Mouse (Mus musculus) kidney, embryonic 15.5 days (tissue): ENCODE measurements around the gene Braf. TPM values are rescaled to one million over a fixed set of nuclear protein-coding genes. Genes with fewer than 3 reads are reported as not detected.
"Not testable (repeated sequence)": the region's sequence is repeated elsewhere in the genome, so short reads cannot be mapped to it uniquely, and the experiment has no call there.

ENCODE experiments used
- ATAC-seq: fragments of 200-750 bp; cut with Nextera tagmentation; replicated peaks from 2 replicates; pipeline ENCODE4 v1.8.0; 2017; ENCODE audit warnings: moderate TSS enrichment; ENCODE audit not compliant: low FRiP score
- H3K27ac ChIP-seq: fragments of 300-500 bp; sonication (generic); 2 replicates; pipeline ENCODE4 v1.5.1; 2015; ENCODE audit warnings: mild to moderate bottlenecking, inconsistent platforms
- H3K27me3 ChIP-seq: fragments of 300-500 bp; sonication (generic); 2 replicates; pipeline ENCODE4 v1.6.1; 2015; ENCODE audit warnings: inconsistent platforms
- H3K36me3 ChIP-seq: fragments of 300-500 bp; sonication (generic); 2 replicates; pipeline ENCODE4 v1.6.1; 2015; ENCODE audit warnings: inconsistent platforms
- H3K4me1 ChIP-seq: fragments of 300-500 bp; sonication (generic); 2 replicates; pipeline ENCODE4 v1.6.1; 2015; ENCODE audit warnings: inconsistent platforms
- H3K4me2 ChIP-seq: fragments of 300-500 bp; sonication (generic); 2 replicates; pipeline ENCODE4 v1.6.1; 2015; ENCODE audit warnings: moderate library complexity, mild to moderate bottlenecking, inconsistent platforms
- H3K4me3 ChIP-seq: fragments of 300-500 bp; sonication (generic); replicated peaks from 2 replicates; pipeline ENCODE4 v1.5.1; 2015; ENCODE audit warnings: mild to moderate bottlenecking, inconsistent platforms
- H3K9ac ChIP-seq: fragments of 300-500 bp; sonication (generic); 2 replicates; pipeline ENCODE4 v1.6.1; 2015; ENCODE audit warnings: mild to moderate bottlenecking, inconsistent platforms
- H3K9me3 ChIP-seq: fragments of 300-500 bp; sonication (generic); replicated peaks from 2 replicates; pipeline ENCODE4 v1.6.1; 2016; ENCODE audit warnings: inconsistent platforms
- WGBS: fragments of 180-500 bp; shearing (Covaris S2); methylation state at CpG from one replicate; pipeline ENCODE4 v1.1.7; 2015; ENCODE audit warnings: mixed read lengths; 5-methylcytosine and 5-hydroxymethylcytosine counted together
- polyA plus RNA-seq: library from polyadenylated mRNA; unstranded; fragments of >200 nt; fragmentation: Nextera tagmentation; extraction: Ambion mirVana; gene quantifications from 2 replicates; pipeline ENCODE4 v1.2.1, GENCODE M21; 2015

Gene Braf
- 16.3 and 17.3 TPM in 2 replicates for polyA plus RNA-seq

DNA sequence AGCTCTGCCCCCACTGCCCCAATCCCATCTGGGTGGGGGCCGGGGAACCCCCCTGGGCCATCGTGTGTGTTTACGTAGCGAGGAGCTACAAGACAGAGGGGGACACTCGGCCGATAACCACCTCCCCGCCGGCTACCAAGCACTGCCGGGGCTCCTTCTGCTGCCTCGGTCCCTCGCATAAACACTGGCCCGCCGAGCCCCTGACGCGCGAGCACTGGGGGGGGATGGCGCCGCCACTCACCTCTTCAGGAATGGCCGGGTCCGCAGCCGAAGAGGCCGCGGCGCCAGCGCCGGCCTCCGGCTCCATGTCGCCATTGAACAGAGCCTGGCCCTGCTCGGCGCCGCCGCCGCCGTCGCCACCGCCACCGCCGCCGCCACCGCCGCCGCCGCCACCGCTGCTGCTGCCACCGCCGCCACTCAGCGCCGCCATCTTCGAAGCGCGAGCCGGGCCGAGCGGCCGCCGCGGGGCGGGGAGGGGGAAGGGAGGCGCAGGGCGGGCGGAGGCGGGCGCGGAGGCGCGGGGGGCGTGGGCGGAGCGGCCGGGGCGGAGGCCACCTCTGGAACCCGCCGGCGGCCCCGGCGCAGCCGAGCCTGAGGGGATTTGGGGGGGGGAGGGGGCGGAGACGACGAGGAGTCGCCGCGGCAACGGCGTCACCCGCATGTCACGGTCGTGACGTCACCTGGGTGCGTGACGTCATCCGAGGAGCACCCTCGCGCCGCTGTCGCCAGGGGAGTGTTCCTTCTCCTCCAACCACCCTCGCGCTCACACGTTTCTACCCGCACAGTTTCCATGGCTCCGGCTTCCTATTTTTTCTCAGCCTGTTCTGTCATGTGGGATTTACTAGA lies at the start of gene Braf:
Gene Braf, minus strand, starts transcription at position 598 of the 846 bp plus-strand sequence.
- ATAC-seq = peak; percentile 94
- under 1% methylated on average over 58 of the region's 101 CpGs for WGBS
- peak within 1 kb of the TSS; percentile 94 for H3K27ac ChIP-seq

DNA sequence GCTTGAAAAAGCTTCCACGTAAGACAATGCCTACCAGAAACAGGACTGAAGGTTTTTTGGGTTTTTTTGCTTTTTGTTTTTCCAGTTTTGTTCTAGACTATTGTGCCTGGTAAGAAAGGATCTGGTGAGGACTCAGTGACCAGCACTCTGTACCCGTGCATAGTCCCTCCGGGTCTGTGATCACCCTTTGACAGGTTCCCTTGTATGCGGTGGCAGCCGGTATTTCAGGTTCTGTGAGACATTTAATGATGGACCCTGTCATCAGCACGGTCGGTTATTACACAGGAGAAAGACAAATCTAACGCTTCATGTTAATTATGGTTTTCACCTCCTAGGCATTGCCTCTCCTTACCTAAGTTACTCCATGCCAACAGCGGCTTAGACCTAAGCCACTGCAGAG lies 49.8 kb upstream of the Braf start:
- no peak overlapping the region for H3K4me3 ChIP-seq
- H3K9me3 ChIP-seq = no peaks in the 10 kb centered on the region
- 84% methylated on average over 9 of the region's 9 CpGs for WGBS
- no peak for ATAC-seq
- no peaks in the 10 kb centered on the region for H3K27me3 ChIP-seq
- no peak overlapping the region for H3K9ac ChIP-seq
- H3K27ac ChIP-seq = no peak overlapping the region
- H3K36me3 ChIP-seq = no peaks in the 10 kb centered on the region
- no peak overlapping the region for H3K4me2 ChIP-seq
- H3K4me1 ChIP-seq = 0 out of 2 replicates have a peak, but pooled peaks cover 3% of the 10 kb centered on the region

More for the DNA sequence above, at the start of gene Braf:
- H3K4me3 ChIP-seq = peak within 1 kb of the TSS; percentile 79
- no peaks in the 10 kb centered on the region for H3K36me3 ChIP-seq
- peaks cover 28% of the 10 kb centered on the region for H3K4me1 ChIP-seq
- peak within 1 kb of the TSS; percentile 81 for H3K9ac ChIP-seq
- peak within 1 kb of the TSS; percentile 71 for H3K4me2 ChIP-seq
- no peaks in the 10 kb centered on the region for H3K9me3 ChIP-seq
- no peaks in the 10 kb centered on the region for H3K27me3 ChIP-seq

DNA sequence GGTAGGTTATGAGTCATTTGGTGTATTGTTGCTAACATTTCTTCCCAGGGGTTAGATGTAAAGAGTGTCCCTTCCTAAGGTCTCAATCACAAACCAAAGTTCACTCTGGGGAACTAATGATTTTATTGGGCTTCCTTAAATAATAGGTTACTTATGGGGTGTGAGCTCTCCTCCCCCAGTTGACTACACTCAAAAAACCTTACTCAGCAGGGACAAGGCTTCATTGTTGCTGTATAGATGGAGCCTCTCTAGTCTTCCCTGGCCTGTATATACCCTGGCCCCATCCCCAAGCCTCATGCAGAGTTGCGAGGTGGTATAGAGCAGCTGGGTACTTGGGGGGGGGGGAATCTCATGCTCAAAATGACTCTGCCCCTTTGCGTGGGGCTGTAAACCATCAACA lies 32.0 kb upstream of the Braf start:
- Histone ChIP-seq H3K9ac (no peak overlapping the region), H3K36me3 (no peaks in the 10 kb centered on the region), H3K4me3 (no peak overlapping the region), H3K4me2 (no peak overlapping the region), H3K27ac (no peak overlapping the region), H3K4me1 (no peaks in the 10 kb centered on the region), H3K9me3 (no peaks in the 10 kb centered on the region), H3K27me3 (no peaks in the 10 kb centered on the region)
- 87% methylated on average over 2 of the region's 2 CpGs for WGBS
- no peak for ATAC-seq

DNA sequence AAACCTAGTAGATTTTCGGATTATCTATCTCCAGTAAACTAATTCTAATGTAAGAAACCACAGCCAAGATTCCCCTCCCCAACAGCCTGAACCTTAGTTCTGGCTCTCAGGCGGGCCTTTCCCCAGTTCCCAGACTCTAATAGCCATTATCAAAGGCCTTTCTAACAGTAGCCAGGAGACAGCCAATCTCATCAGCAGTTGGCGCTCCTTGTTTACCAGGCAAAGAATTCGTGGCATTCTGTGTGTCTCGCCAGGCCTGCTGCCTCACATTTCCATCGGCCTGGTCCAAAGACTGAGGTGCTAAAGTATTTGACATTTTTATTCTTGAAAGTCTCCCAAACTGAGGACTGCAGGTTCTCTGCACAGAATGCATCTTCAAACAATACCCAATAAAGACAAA lies 24.6 kb upstream of the Braf start:
- Histone ChIP-seq H3K9me3 (no peaks in the 10 kb centered on the region), H3K4me1 (no peaks in the 10 kb centered on the region), H3K27ac (no peak overlapping the region), H3K9ac (no peak overlapping the region), H3K4me3 (no peak overlapping the region), H3K36me3 (no peaks in the 10 kb centered on the region), H3K4me2 (no peak overlapping the region), H3K27me3 (no peaks in the 10 kb centered on the region)
- ATAC-seq = no peak
- 32% methylated on average over 6 of the region's 6 CpGs for WGBS

DNA sequence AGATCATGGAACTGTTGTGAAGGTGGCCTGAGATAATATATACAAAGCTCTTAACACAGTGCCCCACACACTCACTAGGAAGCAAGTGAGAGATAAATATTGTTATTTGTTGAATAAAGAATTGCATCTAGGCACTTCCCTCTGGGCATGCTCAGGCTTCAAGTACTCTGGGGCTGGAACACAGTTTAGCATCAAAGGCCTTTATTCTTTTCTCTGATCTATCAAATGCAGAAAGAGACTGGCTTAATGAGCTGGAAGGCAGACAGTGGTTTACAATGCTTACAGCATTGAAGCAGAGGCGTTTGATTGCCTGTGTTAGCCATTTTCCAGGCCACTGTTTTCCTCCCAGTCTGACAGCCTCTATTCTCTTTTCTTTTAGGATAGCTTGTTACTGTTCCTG lies 21.8 kb upstream of the Braf start:
- 24% methylated on average over 1 of the region's 1 CpGs for WGBS
- H3K27ac ChIP-seq = no peak overlapping the region
- no peak overlapping the region for H3K9ac ChIP-seq
- no peak overlapping the region for H3K4me2 ChIP-seq
- no peaks in the 10 kb centered on the region for H3K9me3 ChIP-seq
- no peaks in the 10 kb centered on the region for H3K4me1 ChIP-seq
- ATAC-seq = no peak
- H3K36me3 ChIP-seq = no peaks in the 10 kb centered on the region
- no peak overlapping the region for H3K4me3 ChIP-seq
- H3K27me3 ChIP-seq = no peaks in the 10 kb centered on the region

DNA sequence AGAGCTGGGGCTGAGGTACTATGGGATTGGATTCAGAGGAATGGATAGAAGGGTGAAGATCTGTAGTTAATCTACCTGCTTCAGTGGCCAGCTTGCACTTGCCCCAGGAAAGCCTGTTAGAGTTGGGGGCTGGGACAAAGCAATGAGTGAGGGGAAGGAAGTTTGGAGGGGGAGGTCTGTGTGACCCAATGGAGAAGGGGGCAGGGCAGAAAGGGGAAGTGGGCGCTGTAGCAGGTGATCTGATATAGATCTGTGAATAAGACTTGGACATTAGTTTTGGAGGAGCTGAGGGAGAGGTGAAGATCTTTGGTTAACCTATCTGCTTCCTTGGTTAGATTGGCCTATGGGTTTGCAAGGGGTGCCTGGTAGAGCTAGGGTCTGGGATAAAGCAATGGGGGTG lies 20.2 kb upstream of the Braf start:
- no peak for ATAC-seq
- H3K9ac ChIP-seq = no peak overlapping the region
- H3K9me3 ChIP-seq = no peaks in the 10 kb centered on the region
- H3K36me3 ChIP-seq = no peaks in the 10 kb centered on the region
- H3K27me3 ChIP-seq = no peaks in the 10 kb centered on the region
- no peak overlapping the region for H3K4me2 ChIP-seq
- no peak overlapping the region for H3K27ac ChIP-seq
- 89% methylated on average over 1 of the region's 1 CpGs for WGBS
- H3K4me1 ChIP-seq = no peaks in the 10 kb centered on the region
- H3K4me3 ChIP-seq = no peak overlapping the region

DNA sequence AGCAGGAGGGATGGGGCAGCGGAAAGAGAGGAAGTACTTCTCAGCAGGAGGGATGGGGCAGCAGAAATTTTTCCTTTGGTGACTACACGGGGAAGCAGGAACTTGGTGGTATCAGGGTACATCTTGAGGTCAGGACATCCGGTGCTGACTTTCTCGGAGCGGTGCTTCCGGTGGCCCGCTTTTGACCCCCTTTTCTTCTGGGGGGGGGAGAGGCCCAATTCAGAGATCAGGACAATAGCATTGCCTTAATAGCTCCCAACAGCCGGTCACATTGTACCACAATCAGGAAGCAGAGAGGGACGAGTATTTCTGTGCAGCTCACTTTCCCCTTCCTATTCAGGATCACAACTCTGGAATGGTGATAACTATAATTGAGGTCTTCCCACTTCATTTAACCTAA lies 14.4 kb upstream of the Braf start:
- 91% methylated on average over 9 of the region's 9 CpGs for WGBS
- not testable (repeated sequence) for H3K27ac ChIP-seq, ATAC-seq, H3K9me3 ChIP-seq, H3K4me2 ChIP-seq, H3K36me3 ChIP-seq, H3K9ac ChIP-seq, H3K4me3 ChIP-seq, H3K27me3 ChIP-seq, H3K4me1 ChIP-seq

DNA sequence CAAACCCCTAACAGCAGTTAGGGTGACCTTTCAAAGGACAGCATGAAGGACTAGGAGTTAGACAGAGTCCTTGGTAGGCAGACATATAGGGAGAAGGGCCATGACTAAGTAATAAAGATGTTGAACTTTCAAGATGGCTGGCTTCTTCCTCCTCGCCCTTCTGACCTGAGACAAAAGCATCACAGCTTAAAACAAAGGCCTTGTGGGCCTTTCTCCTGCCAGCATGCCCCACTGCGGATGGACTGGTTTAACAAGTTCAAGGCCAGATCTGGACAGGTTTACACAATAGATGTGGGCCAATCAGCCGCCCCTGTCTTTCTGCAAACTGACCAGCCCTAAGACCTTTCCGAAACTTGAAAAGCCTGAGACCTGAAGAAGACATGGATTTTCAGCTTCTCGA lies 2.8 kb upstream of the Braf start:
- H3K4me1 ChIP-seq = peaks cover 12% of the 10 kb centered on the region
- 85% methylated on average over 5 of the region's 5 CpGs for WGBS
- H3K9ac ChIP-seq = no peak overlapping the region
- no peaks in the 10 kb centered on the region for H3K9me3 ChIP-seq
- H3K27me3 ChIP-seq = no peaks in the 10 kb centered on the region
- ATAC-seq = no peak
- no peak overlapping the region for H3K4me2 ChIP-seq
- H3K36me3 ChIP-seq = no peaks in the 10 kb centered on the region
- no peak overlapping the region for H3K27ac ChIP-seq
- no peak overlapping the region for H3K4me3 ChIP-seq

DNA sequence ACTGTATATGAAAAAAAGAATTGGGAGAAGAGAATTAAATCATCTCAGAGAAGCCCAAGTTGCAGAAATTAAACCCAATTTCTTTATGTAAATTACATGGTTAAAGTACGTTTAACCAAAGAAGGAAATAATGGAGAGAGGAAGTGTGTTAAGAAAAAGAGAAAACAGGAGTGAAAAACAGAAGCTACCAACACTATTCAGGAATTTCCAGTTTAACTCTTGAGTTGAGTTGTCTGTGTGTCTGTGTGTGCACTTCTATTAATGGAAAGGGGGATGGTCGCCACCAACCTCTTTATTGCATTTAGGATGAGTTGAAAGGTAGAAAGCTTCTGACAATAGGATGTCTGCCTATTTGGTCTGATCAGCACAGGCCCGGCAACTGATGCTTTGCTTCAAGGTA lies 886 bp upstream of the Braf start:
- Histone ChIP-seq H3K27me3 (no peaks in the 10 kb centered on the region), H3K9me3 (no peaks in the 10 kb centered on the region), H3K36me3 (no peaks in the 10 kb centered on the region), H3K9ac (no peak overlapping the region), H3K4me1 (peaks cover 21% of the 10 kb centered on the region), H3K4me2 (no peak overlapping the region), H3K27ac (no peak overlapping the region), H3K4me3 (no peak overlapping the region)
- 82% methylated on average over 3 of the region's 3 CpGs for WGBS
- no peak for ATAC-seq

DNA sequence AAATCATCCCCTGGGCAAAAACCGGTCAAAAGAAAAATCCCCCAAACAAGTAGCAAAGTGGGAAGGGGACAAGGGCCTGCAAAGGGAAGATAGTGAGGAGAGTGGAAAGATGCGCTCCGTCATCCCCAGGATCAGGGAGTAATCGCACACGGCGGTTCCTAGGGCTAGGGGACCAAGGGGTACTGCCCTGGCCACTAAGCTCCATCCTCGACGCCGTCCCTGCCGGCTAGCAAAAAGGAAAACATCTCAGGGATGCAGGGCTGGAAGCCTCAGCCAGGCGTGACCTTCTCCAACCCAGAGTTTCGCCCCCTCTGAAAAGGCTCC lies 759 bp downstream of the Braf start:
- peaks cover 28% of the 10 kb centered on the region for H3K4me1 ChIP-seq
- ATAC-seq = peak; percentile 71; the same call in 1 of the 2 replicates
- peak overlapping the region; percentile 71 for H3K4me2 ChIP-seq
- no peaks in the 10 kb centered on the region for H3K27me3 ChIP-seq
- peak overlapping the region; percentile 94 for H3K27ac ChIP-seq
- peak overlapping the region; percentile 81 for H3K9ac ChIP-seq
- 1% methylated on average over 12 of the region's 12 CpGs for WGBS
- H3K9me3 ChIP-seq = no peaks in the 10 kb centered on the region
- no peaks in the 10 kb centered on the region for H3K36me3 ChIP-seq
- H3K4me3 ChIP-seq = peak overlapping the region; percentile 79

DNA sequence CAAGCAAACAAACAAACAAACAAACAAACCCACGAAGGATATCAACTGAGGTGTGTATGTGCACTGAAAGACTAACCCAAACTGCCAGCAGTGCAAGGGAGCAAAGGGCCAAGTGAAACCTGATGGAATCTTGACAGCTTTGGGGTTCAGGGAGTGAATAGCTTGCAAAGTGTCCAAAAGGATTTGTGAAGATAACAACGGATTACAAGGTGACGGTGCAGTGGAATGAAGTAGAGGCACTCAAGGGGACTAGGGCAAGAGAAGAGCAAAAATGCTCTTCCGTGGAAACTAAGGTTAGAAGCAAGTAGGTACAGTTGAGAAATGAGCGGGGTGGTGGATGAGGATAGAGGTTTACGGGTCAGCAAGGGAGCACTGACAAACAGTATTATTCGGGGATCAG lies 1.2 kb downstream of the Braf start:
- ATAC-seq = no peak
- Histone ChIP-seq H3K4me1 (peaks cover 28% of the 10 kb centered on the region), H3K4me3 (peak overlapping the region; percentile 79), H3K9ac (peak overlapping the region; percentile 81), H3K27me3 (no peaks in the 10 kb centered on the region), H3K9me3 (no peaks in the 10 kb centered on the region), H3K4me2 (peak overlapping the region; percentile 71), H3K36me3 (no peaks in the 10 kb centered on the region), H3K27ac (no peak overlapping the region)
- WGBS = 2% methylated on average over 7 of the region's 7 CpGs

DNA sequence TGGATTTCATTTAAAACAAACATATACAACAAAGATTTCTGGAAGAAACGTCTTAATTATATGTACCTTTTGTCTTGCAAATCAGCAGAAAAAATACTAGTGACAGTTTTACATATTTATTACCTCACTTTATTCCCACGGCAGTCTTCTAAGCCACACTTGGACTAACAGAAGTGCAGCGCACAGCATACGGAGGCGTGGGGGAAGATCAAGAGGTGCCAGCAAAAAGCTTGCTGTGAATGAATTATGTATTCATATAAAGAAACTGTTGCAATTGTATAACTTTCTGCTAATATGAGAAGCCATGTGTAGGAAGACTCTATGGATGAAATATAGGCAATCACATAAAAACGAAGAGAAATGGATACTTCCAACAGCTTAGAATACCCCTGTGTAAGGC lies 6.7 kb downstream of the Braf start:
- Histone ChIP-seq H3K27me3 (no peaks in the 10 kb centered on the region), H3K27ac (no peak overlapping the region), H3K4me1 (peaks cover 24% of the 10 kb centered on the region), H3K9me3 (no peaks in the 10 kb centered on the region), H3K9ac (no peak overlapping the region), H3K36me3 (no peaks in the 10 kb centered on the region), H3K4me3 (no peak overlapping the region), H3K4me2 (no peak overlapping the region)
- ATAC-seq = no peak
- 76% methylated on average over 6 of the region's 6 CpGs for WGBS

DNA sequence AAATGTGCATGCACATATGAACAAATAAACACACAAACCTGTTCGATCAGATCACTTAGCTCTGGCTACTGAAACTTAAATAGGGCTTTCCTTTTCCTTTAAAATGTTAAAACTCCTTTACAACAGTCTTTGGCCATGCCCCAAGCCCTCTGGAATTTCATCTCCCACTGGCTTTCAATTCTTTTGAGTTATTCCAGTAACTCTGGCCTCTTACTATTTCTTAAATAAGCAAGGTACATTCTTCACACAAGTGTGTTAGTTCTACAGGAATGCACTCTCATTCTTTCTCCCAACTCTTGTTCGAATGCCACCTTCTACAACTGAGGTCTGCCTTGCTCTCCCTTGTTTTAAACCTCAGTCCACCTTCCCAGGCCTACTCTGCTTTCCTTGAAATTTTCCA lies 8.2 kb downstream of the Braf start:
- Histone ChIP-seq H3K9ac (no peak overlapping the region), H3K9me3 (no peaks in the 10 kb centered on the region), H3K4me3 (no peak overlapping the region), H3K27ac (no peak overlapping the region), H3K36me3 (no peaks in the 10 kb centered on the region), H3K4me2 (no peak overlapping the region), H3K4me1 (peaks cover 14% of the 10 kb centered on the region), H3K27me3 (no peaks in the 10 kb centered on the region)
- WGBS = 87% methylated on average over 2 of the region's 2 CpGs
- ATAC-seq = no peak
